Mouse (Mus musculus) E14TG2a.4 (cell line): ENCODE data around the gene Vangl1.

Experiments used
- H3K27me3 ChIP-seq: 2 replicates; pipeline ENCODE4 v1.6.1; 2014; ENCODE audit warnings: low read length, control low read depth; ENCODE audit not compliant: insufficient read depth
- H3K36me3 ChIP-seq: 2 replicates; pipeline ENCODE4 v1.6.1; 2014; ENCODE audit warnings: low read length, control low read depth; ENCODE audit not compliant: insufficient read depth
- H3K4me1 ChIP-seq: replicated peaks from 2 replicates; pipeline ENCODE4 v1.6.1; 2014; ENCODE audit warnings: low read depth, low read length, control low read depth
- H3K4me3 ChIP-seq: replicated peaks from 2 replicates; pipeline ENCODE4 v1.5.1; 2014; ENCODE audit warnings: mild to moderate bottlenecking, low read length
- H3K9me3 ChIP-seq: 2 replicates; pipeline ENCODE4 v1.6.1; 2014; ENCODE audit warnings: low read length, control low read depth
- CTCF ChIP-seq: conservative IDR thresholded peaks from 2 replicates; pipeline ENCODE4 v1.5.1; 2014; ENCODE audit warnings: low read length
- NANOG ChIP-seq: IDR thresholded peaks from 2 replicates; pipeline ENCODE4 v1.6.1; 2014; ENCODE audit warnings: borderline replicate concordance, low read length, mixed read lengths
- POU5F1 ChIP-seq: IDR thresholded peaks from 2 replicates; pipeline ENCODE4 v1.6.1; 2014; ENCODE audit warnings: low read length, borderline replicate concordance

Vangl1 gene

GRCm38 (mm10) chr3:102203131-102203530 lies 1.4 kb downstream of the Vangl1 start:
- H3K4me3 ChIP-seq, result peak overlapping the region; percentile 92
- H3K9me3 ChIP-seq, result peaks cover 5% of the 10 kb centered on the region; the same call in 1 of the 2 replicates
- peaks cover 68% of the 10 kb centered on the region for H3K4me1 ChIP-seq
- peaks cover 18% of the 10 kb centered on the region for H3K27me3 ChIP-seq
- TF ChIP-seq POU5F1 (no peak), CTCF (no peak), NANOG (no peak)
- no peaks in the 10 kb centered on the region for H3K36me3 ChIP-seq

DNA sequence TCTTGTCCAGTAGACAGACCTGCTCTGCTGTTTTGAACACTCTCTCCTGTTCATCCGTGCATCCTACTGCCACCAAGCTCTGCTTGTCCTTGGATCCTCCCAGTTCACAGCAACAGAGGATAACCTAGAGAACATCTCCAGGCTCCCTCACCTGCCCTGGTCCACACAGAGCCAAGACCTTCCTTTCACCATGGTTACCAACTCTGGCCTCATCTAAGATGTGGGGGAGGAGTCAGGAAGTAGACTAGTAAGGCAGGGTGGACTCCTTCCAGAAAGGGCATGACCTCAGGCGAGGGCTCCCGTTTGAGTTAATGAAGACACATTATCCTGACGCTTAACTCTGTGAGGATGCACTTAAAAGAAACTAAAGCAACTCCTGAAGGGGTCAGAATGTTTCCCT lies 4.5 kb downstream of the Vangl1 start:
- Histone ChIP-seq H3K27me3 (no peaks in the 10 kb centered on the region), H3K36me3 (peaks cover 19% of the 10 kb centered on the region), H3K9me3 (peaks cover 6% of the 10 kb centered on the region), H3K4me3 (no peak overlapping the region), H3K4me1 (peaks cover 82% of the 10 kb centered on the region)
- TF ChIP-seq CTCF, result no peak
- TF ChIP-seq POU5F1, result no peak
- no peak for TF ChIP-seq NANOG

- Histone ChIP-seq H3K27me3 (no peaks in the 10 kb centered on the region), H3K9me3 (peaks cover 14% of the 10 kb centered on the region), H3K4me3 (no peak overlapping the region), H3K4me1 (peaks cover 90% of the 10 kb centered on the region), H3K36me3 (peaks cover 27% of the 10 kb centered on the region)
- TF ChIP-seq CTCF (no peak), NANOG (no peak), POU5F1 (no peak)
Measured at GRCm38 (mm10) chr3:102199226-102199625, 5.3 kb downstream of the Vangl1 start.

DNA sequence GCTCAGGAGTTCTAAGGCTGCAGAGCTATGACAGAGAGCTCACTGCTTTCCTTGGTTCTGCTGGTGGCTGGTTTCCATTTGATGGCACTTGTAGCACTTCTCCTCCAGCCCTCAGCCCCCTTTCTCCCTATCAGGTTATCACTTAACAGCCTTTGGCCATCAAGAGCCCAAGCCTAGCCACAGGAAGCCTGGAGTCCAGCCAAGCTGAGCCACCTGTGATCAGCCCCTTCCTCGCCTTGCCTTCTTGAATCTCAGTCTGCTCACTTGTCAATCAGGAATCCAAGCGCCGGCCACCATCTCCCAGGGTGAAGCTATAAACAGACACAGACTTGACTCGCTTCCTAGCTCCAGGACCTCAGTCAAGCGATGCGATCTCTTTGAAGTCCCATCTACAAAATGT lies 6.0 kb downstream of the Vangl1 start:
- Histone ChIP-seq H3K9me3 (peaks cover 21% of the 10 kb centered on the region), H3K27me3 (no peaks in the 10 kb centered on the region), H3K36me3 (peaks cover 33% of the 10 kb centered on the region), H3K4me1 (peaks cover 95% of the 10 kb centered on the region), H3K4me3 (no peak overlapping the region)
- no peak for TF ChIP-seq NANOG
- TF ChIP-seq CTCF, result no peak
- TF ChIP-seq POU5F1, result no peak

DNA sequence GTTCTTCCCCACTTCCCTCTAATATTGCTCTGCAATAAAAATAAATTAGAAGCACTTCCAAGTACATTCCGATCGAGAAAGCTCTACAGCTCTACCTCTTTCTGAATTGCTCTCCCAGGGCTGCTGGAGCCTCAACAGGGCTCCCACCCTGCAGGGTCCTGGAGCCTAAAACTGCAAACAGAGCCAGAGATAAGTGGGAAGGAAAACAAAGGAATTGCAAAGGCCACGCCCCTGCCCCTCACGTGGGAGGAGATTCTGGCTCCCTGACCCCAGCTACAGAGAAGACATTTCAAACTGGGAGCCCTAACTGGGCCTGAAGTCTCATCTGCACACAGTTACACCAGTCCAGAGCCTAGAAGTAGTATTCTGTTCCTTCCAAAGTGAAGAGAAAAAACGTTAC lies 6.7 kb downstream of the Vangl1 start:
- H3K36me3 ChIP-seq, result peaks cover 40% of the 10 kb centered on the region
- H3K4me1 ChIP-seq, result peaks cover 94% of the 10 kb centered on the region
- H3K4me3 ChIP-seq, result no peak overlapping the region
- H3K27me3 ChIP-seq, result no peaks in the 10 kb centered on the region
- no peak for TF ChIP-seq POU5F1
- no peak for TF ChIP-seq CTCF
- no peak for TF ChIP-seq NANOG
- H3K9me3 ChIP-seq, result peaks cover 27% of the 10 kb centered on the region

DNA sequence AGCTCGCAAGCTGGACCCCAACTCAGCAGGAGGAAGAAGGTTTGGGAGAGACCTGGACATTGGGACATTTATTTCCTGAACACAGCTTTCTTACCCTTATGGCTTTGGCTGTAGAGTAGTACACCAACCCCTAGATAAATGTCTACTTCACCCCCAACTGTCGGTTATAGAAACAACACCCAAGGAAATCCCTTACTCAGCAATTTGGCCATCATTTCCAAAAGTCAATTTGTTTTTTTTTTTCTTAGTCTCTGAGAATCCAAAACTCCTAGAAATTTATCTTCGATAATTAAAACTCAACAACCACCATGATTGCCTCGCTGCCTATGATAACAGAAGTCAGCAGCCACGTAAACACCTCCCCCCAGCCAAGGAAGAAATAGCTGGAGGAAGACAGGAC lies 7.3 kb downstream of the Vangl1 start:
- Histone ChIP-seq H3K36me3 (peaks cover 45% of the 10 kb centered on the region), H3K27me3 (no peaks in the 10 kb centered on the region), H3K4me1 (peaks cover 95% of the 10 kb centered on the region), H3K4me3 (no peak overlapping the region), H3K9me3 (peaks cover 33% of the 10 kb centered on the region)
- TF ChIP-seq NANOG (no peak), POU5F1 (no peak), CTCF (no peak)

GRCm38 (mm10) chr3:102196166-102196565 lies 8.3 kb downstream of the Vangl1 start:
- Histone ChIP-seq H3K36me3 (peaks cover 55% of the 10 kb centered on the region), H3K9me3 (peaks cover 43% of the 10 kb centered on the region), H3K4me3 (no peak overlapping the region), H3K27me3 (no peaks in the 10 kb centered on the region), H3K4me1 (peaks cover 91% of the 10 kb centered on the region)
- no peak for TF ChIP-seq NANOG
- TF ChIP-seq CTCF, result no peak
- no peak for TF ChIP-seq POU5F1

- Histone ChIP-seq H3K4me3 (no peak overlapping the region), H3K4me1 (peaks cover 87% of the 10 kb centered on the region), H3K9me3 (peaks cover 47% of the 10 kb centered on the region), H3K27me3 (no peaks in the 10 kb centered on the region), H3K36me3 (peaks cover 55% of the 10 kb centered on the region)
- no peak for TF ChIP-seq NANOG
- no peak for TF ChIP-seq CTCF
Measured at GRCm38 (mm10) chr3:102195762-102196161, 8.7 kb downstream of the Vangl1 start.

DNA sequence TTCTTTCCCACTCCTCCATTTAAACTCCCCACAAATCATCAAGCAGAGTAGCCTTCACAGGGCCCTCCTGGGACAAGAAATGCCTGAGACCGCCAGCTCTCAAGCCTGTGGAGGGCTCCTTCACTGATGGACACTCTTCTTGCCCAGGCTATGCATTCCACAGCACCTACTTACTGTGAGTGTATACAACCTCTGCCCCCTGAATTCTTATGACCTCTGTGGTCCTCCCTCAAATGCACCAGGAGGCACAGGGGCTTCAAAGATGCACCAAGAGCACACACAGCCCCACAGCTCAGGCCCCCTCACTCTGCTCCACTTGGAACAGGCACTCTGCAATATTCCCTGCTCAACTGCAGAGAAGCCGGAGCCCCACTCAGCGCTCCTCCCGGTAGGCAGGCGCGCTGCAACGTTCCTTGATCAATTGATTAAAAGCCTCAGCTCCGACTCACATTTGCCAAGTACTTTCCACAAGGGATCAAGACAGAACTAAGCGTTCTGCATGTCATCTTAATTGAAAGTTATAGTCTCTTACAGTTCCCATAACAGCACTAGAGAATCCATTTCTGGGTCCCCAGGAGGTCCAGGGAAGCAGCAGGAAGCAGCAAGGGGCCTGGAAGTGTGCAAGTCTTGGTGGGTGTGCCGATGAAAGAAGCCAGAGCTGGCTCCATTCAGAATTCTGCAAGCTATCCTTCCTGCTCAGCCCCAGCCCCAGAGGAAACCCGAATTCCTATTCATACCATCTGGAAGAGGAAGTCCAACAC lies 10.0 kb downstream of the Vangl1 start:
- peaks cover 84% of the 10 kb centered on the region for H3K4me1 ChIP-seq
- H3K27me3 ChIP-seq, result no peaks in the 10 kb centered on the region
- TF ChIP-seq NANOG (no peak), CTCF (no peak), POU5F1 (no peak)
- H3K36me3 ChIP-seq, result peaks cover 55% of the 10 kb centered on the region
- peaks cover 56% of the 10 kb centered on the region for H3K9me3 ChIP-seq
- 0 out of 2 replicates have a peak overlapping the region, but pooled peaks have one; percentile 10 for H3K4me3 ChIP-seq
